Mouse (Mus musculus) brain, embryonic 14.5 days (tissue): ENCODE data around the gene Myo1h.

Experiments used
- CTCF ChIP-seq: fragments of 200-500 bp; IDR thresholded peaks from 2 replicates; pipeline ENCODE4 v1.5.1; 2012; ENCODE audit warnings: inconsistent platforms, mild to moderate bottlenecking, moderate library complexity, borderline replicate concordance; ENCODE audit not compliant: insufficient read depth, insufficient read length; ENCODE audit errors: extremely low read depth
- POLR2A ChIP-seq: fragments of 200-500 bp; IDR thresholded peaks from 2 replicates; pipeline ENCODE4 v1.6.1; 2012; ENCODE audit warnings: mild to moderate bottlenecking, inconsistent platforms, borderline replicate concordance; ENCODE audit not compliant: poor library complexity, insufficient read depth, insufficient read length, severe bottlenecking; ENCODE audit errors: extremely low read depth

DNA sequence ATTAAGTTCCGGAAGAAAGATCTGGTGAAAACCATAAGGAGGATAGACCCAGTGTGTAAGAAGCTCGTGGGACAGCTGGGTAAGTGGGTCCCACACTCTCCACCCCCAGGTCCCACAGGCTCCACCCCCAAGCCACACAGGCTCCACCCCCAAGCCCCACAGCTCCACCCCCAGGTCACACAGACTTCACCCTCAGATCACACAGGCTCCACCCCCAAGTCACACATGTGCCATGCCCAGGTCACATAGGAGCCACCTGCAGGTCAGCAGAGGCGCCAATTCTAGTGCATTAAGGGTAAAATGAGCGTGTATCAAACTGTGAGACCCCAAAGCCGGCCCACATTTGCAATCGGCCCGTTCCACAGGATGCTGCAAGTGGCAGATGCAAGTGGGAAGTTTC, 42.5 kb upstream of the Myo1h start:
- TF ChIP-seq CTCF (no peak), POLR2A (no peak)
